In genomic region chr15:89547824-89548601, GRCm38 (mm10) we compare ENCODE assay signal across 8 mouse cellular contexts. TPM values are rescaled to one million over a fixed set of nuclear protein-coding genes. Genes with fewer than 3 reads are reported as not detected.
DNase-seq lines count a peak whose midpoint lies in the region; ATAC-seq and TF ChIP-seq lines count a peak whose summit lies in the region.

No protein-coding gene starts in this region.

- TF ChIP-seq POLR2A in kidney, adult 2 months (IDR thresholded peaks at IDR 0.05; ENCODE audit: low read depth, low read length): no peak
- no peak for TF ChIP-seq POLR2A in brain, embryonic 14.5 days (IDR thresholded peaks at IDR 0.05; ENCODE audit: borderline replicate concordance, extremely low read depth, insufficient read depth, insufficient read length, poor library complexity, severe bottlenecking)

- peak overlapping the region; percentile 39 for H3K4me3 ChIP-seq in kidney, embryonic 14.5 days (ENCODE audit: low read length)
- H3K4me3 ChIP-seq in kidney, adult 2 months (ENCODE audit: insufficient read depth, low read depth, low read length): no peak overlapping the region
- H3K4me3 ChIP-seq in forebrain, embryonic 16.5 days (replicated peaks; ENCODE audit: low read length): peak overlapping the region; percentile 39
- peak overlapping the region; percentile 19 for H3K4me3 ChIP-seq in liver, embryonic 12.5 days

- TF ChIP-seq CTCF in kidney, adult 2 months (conservative IDR thresholded peaks at IDR 0.05; ENCODE audit: insufficient read depth, insufficient read length, low read depth, low read length): no peak
- TF ChIP-seq CTCF in brain, embryonic 14.5 days (IDR thresholded peaks at IDR 0.05; ENCODE audit: borderline replicate concordance, extremely low read depth, insufficient read depth, insufficient read length): peak; percentile 29; the same call in 1 of the 2 replicates

- 16% methylated on average over 55 of the region's 58 CpGs for WGBS in kidney, embryonic 14.5 days
- WGBS in kidney, adult 2 months: 27% methylated on average over 58 of the region's 58 CpGs
- WGBS in forebrain, embryonic 16.5 days: 13% methylated on average over 58 of the region's 58 CpGs
- 80% methylated on average over 58 of the region's 58 CpGs for WGBS in liver, embryonic 12.5 days (ENCODE audit: insufficient replicate concordance)

- H3K27ac ChIP-seq in kidney, embryonic 14.5 days (ENCODE audit: low read depth, low read length): no peak overlapping the region
- no peak overlapping the region for H3K27ac ChIP-seq in kidney, adult 2 months (ENCODE audit: insufficient read depth, low read depth, low read length)
- H3K27ac ChIP-seq in forebrain, embryonic 16.5 days (ENCODE audit: low read length): no peak overlapping the region
- H3K27ac ChIP-seq in liver, embryonic 12.5 days: no peak overlapping the region

- DNase-seq in kidney, adult 2 months: no peak
- DNase-seq in brain, embryonic 14.5 days (ENCODE audit: low read depth): peak; percentile 78
- no peak for DNase-seq in urinary bladder, postnatal 36 days (ENCODE audit: low spot score in 2 of 2)
- no peak for DNase-seq in adrenal gland, adult 2 months

- H3K36me3 ChIP-seq in kidney, embryonic 14.5 days (ENCODE audit: control insufficient read depth, insufficient read depth, low read length): peaks cover 2% of the 10 kb centered on the region; the same call in 1 of the 2 replicates
- H3K36me3 ChIP-seq in kidney, adult 2 months (ENCODE audit: control insufficient read depth, insufficient read depth, low read length): no peaks in the 10 kb centered on the region
- peaks cover 2% of the 10 kb centered on the region; the same call in 1 of the 2 replicates for H3K36me3 ChIP-seq in forebrain, embryonic 16.5 days (ENCODE audit: control insufficient read depth, insufficient read depth)
- peaks cover 43% of the 10 kb centered on the region for H3K36me3 ChIP-seq in liver, embryonic 12.5 days

- peak overlapping the region; percentile 68 for H3K9ac ChIP-seq in kidney, embryonic 14.5 days (ENCODE audit: low read depth, low read length)
- H3K9ac ChIP-seq in forebrain, embryonic 16.5 days (replicated peaks; ENCODE audit: low read depth, low read length): peak overlapping the region; percentile 56
- no peak overlapping the region for H3K9ac ChIP-seq in liver, embryonic 12.5 days

- H3K4me2 ChIP-seq in kidney, embryonic 14.5 days (replicated peaks; ENCODE audit: low read depth, low read length): peak overlapping the region; percentile 71
- H3K4me2 ChIP-seq in forebrain, embryonic 16.5 days (ENCODE audit: low read length): peak overlapping the region; percentile 55
- peak overlapping the region; percentile 55 for H3K4me2 ChIP-seq in liver, embryonic 12.5 days

- H3K9me3 ChIP-seq in kidney, embryonic 14.5 days (ENCODE audit: control insufficient read depth, low read length): no peaks in the 10 kb centered on the region
- H3K9me3 ChIP-seq in forebrain, embryonic 16.5 days (ENCODE audit: control insufficient read depth, low read length): no peaks in the 10 kb centered on the region
- no peaks in the 10 kb centered on the region for H3K9me3 ChIP-seq in liver, embryonic 12.5 days (replicated peaks)

- H3K4me1 ChIP-seq in kidney, embryonic 14.5 days (ENCODE audit: control insufficient read depth, insufficient read depth, low read length): peaks cover 13% of the 10 kb centered on the region; the same call in 1 of the 2 replicates
- H3K4me1 ChIP-seq in kidney, adult 2 months (ENCODE audit: control insufficient read depth, insufficient read depth, low read length): no peaks in the 10 kb centered on the region
- H3K4me1 ChIP-seq in forebrain, embryonic 16.5 days (replicated peaks; ENCODE audit: control insufficient read depth, insufficient read depth, low read length): peaks cover 17% of the 10 kb centered on the region
- H3K4me1 ChIP-seq in liver, embryonic 12.5 days: no peaks in the 10 kb centered on the region

- ATAC-seq in kidney, embryonic 14.5 days (ENCODE audit: low FRiP score, low TSS enrichment): peak; percentile 89
- ATAC-seq in forebrain, embryonic 16.5 days: peak; percentile 85
- ATAC-seq in liver, embryonic 12.5 days: peak; percentile 45
- no peak for ATAC-seq in megakaryocyte-erythroid progenitor cell, adult 5-6 weeks (replicated peaks; ENCODE audit: low FRiP score, low TSS enrichment, poor library complexity, severe bottlenecking)

- H3K27me3 ChIP-seq in kidney, embryonic 14.5 days (ENCODE audit: control insufficient read depth, insufficient read depth, low read length): peaks cover 10% of the 10 kb centered on the region
- H3K27me3 ChIP-seq in kidney, adult 2 months (replicated peaks; ENCODE audit: control insufficient read depth, insufficient read depth, low read length): no peaks in the 10 kb centered on the region
- H3K27me3 ChIP-seq in forebrain, embryonic 16.5 days (replicated peaks; ENCODE audit: control insufficient read depth, insufficient read depth, low read length): no peaks in the 10 kb centered on the region
- peaks cover 9% of the 10 kb centered on the region; the same call in 1 of the 2 replicates for H3K27me3 ChIP-seq in liver, embryonic 12.5 days (replicated peaks)

RNA-seq across cellular contexts. Expression of gene Acr, which starts 20.1 kb away (rescaled TPM):
- 0.32 TPM in 1 of 2 replicates, not detected in the other for polyA plus RNA-seq in kidney, embryonic 14.5 days (2014; fragmentation: Nextera tagmentation; extraction: Ambion mirVana)
- 0.58 and 0.74 TPM in 2 replicates for polyA plus RNA-seq in kidney, adult 2 months (2012; rRNA removed)
- 9.4 and 9.7 TPM in 2 replicates for polyA plus RNA-seq in brain, embryonic 14.5 days (2012; rRNA removed)
- polyA plus RNA-seq in forebrain, embryonic 16.5 days (2015; fragmentation: Nextera tagmentation; extraction: Ambion mirVana): 0.92 and 2.3 TPM in 2 replicates
- not detected in 2 replicates for polyA plus RNA-seq in liver, embryonic 12.5 days (2016; fragmentation: Nextera tagmentation; extraction: Ambion mirVana)
- total RNA-seq in megakaryocyte-erythroid progenitor cell, adult 5-6 weeks (2014; fragmentation: Nextera tagmentation): 1.3 and 4.0 TPM in 2 replicates
- total RNA-seq in megakaryocyte-erythroid progenitor cell, adult 5-6 weeks (2017): not detected in 2 replicates
- under 1 TPM in 1 of 2 experiments, not detected in 1; 0.26 TPM for total RNA-seq in adrenal gland, adult 2 months (2021)
- 1.3 and 1.5 TPM in 2 replicates for polyA plus RNA-seq in adrenal gland, adult 2 months (2012; rRNA removed)

RNA-seq across cellular contexts. Expression of gene Rabl2, which starts 43.7 kb away (rescaled TPM):
- 66.2 and 66.9 TPM in 2 replicates for polyA plus RNA-seq in kidney, embryonic 14.5 days (2014; fragmentation: Nextera tagmentation; extraction: Ambion mirVana)
- 16.9 and 18.1 TPM in 2 replicates for polyA plus RNA-seq in kidney, adult 2 months (2012; rRNA removed)
- polyA plus RNA-seq in brain, embryonic 14.5 days (2012; rRNA removed): 90.4 and 103 TPM in 2 replicates
- 53.6 and 64.4 TPM in 2 replicates for polyA plus RNA-seq in forebrain, embryonic 16.5 days (2015; fragmentation: Nextera tagmentation; extraction: Ambion mirVana)
- 10.3 and 11.2 TPM in 2 replicates for polyA plus RNA-seq in liver, embryonic 12.5 days (2016; fragmentation: Nextera tagmentation; extraction: Ambion mirVana)
- total RNA-seq in megakaryocyte-erythroid progenitor cell, adult 5-6 weeks (2014; fragmentation: Nextera tagmentation): 11.1 and 16.6 TPM in 2 replicates
- 8.4 and 11.7 TPM in 2 replicates for total RNA-seq in megakaryocyte-erythroid progenitor cell, adult 5-6 weeks (2017)
- total RNA-seq in adrenal gland, adult 2 months (2021): 10 to 100 TPM in 1 of 2 experiments, 1 to 10 TPM in 1; 8.6 to 10.3 TPM
- 6.4 and 7.2 TPM in 2 replicates for polyA plus RNA-seq in adrenal gland, adult 2 months (2012; rRNA removed)

RNA-seq across cellular contexts. Expression of gene Shank3, which starts 48.6 kb away (rescaled TPM):
- polyA plus RNA-seq in kidney, embryonic 14.5 days (2014; fragmentation: Nextera tagmentation; extraction: Ambion mirVana): 2.5 and 3.0 TPM in 2 replicates
- polyA plus RNA-seq in kidney, adult 2 months (2012; rRNA removed): 18.0 and 19.5 TPM in 2 replicates
- polyA plus RNA-seq in brain, embryonic 14.5 days (2012; rRNA removed): 31.2 and 41.5 TPM in 2 replicates
- 9.3 and 14.1 TPM in 2 replicates for polyA plus RNA-seq in forebrain, embryonic 16.5 days (2015; fragmentation: Nextera tagmentation; extraction: Ambion mirVana)
- 0.81 and 1.4 TPM in 2 replicates for polyA plus RNA-seq in liver, embryonic 12.5 days (2016; fragmentation: Nextera tagmentation; extraction: Ambion mirVana)
- 77.1 and 87.3 TPM in 2 replicates for total RNA-seq in megakaryocyte-erythroid progenitor cell, adult 5-6 weeks (2014; fragmentation: Nextera tagmentation)
- total RNA-seq in megakaryocyte-erythroid progenitor cell, adult 5-6 weeks (2017): 11.8 and 48.9 TPM in 2 replicates
- total RNA-seq in adrenal gland, adult 2 months (2021): 10 to 100 TPM; 32.7 to 36.9 TPM
- 50.9 and 64.1 TPM in 2 replicates for polyA plus RNA-seq in adrenal gland, adult 2 months (2012; rRNA removed)
